Mouse (Mus musculus): ENCODE results near the gene Stxbp5. TPM values are rescaled to one million over a fixed set of nuclear protein-coding genes. Genes with fewer than 3 reads are reported as not detected.

The Stxbp5 gene
- total RNA-seq, 2 experiments from 2014 or later: 19.2 to 27.7 TPM

GRCm38 (mm10) chr10:9785651-9786050 lies 115.2 kb downstream of the Stxbp5 start:
- ATAC-seq (replicated peaks; ENCODE audit: low FRiP score, poor library complexity, severe bottlenecking): no peak

GRCm38 (mm10) chr10:9779864-9780263 lies 121.0 kb downstream of the Stxbp5 start:
- ATAC-seq (replicated peaks; ENCODE audit: low FRiP score, poor library complexity, severe bottlenecking): no peak

- no peak for ATAC-seq (replicated peaks; ENCODE audit: low FRiP score, poor library complexity, severe bottlenecking)
Measured at GRCm38 (mm10) chr10:9770261-9770660, 130.6 kb downstream of the Stxbp5 start.

GRCm38 (mm10) chr10:9763831-9764230 lies 137.0 kb downstream of the Stxbp5 start:
- ATAC-seq (replicated peaks; ENCODE audit: low FRiP score, poor library complexity, severe bottlenecking): no peak

- no peak for ATAC-seq (replicated peaks; ENCODE audit: low FRiP score, poor library complexity, severe bottlenecking)
Measured at GRCm38 (mm10) chr10:9760264-9760663, 140.6 kb downstream of the Stxbp5 start.

GRCm38 (mm10) chr10:9756546-9756945 lies 144.3 kb downstream of the Stxbp5 start:
- no peak for ATAC-seq (replicated peaks; ENCODE audit: low FRiP score, poor library complexity, severe bottlenecking)

GRCm38 (mm10) chr10:9754893-9755541 lies 145.9 kb downstream of the Stxbp5 start:
- no peak for ATAC-seq (replicated peaks; ENCODE audit: low FRiP score, poor library complexity, severe bottlenecking)

- no peak for ATAC-seq (replicated peaks; ENCODE audit: low FRiP score, poor library complexity, severe bottlenecking)
Measured at GRCm38 (mm10) chr10:9733861-9734260, 167.0 kb downstream of the Stxbp5 start.

- ATAC-seq (replicated peaks; ENCODE audit: low FRiP score, poor library complexity, severe bottlenecking): no peak
Measured at GRCm38 (mm10) chr10:9732065-9732749, 168.7 kb downstream of the Stxbp5 start.

- no peak for ATAC-seq (replicated peaks; ENCODE audit: low FRiP score, poor library complexity, severe bottlenecking)
Measured at GRCm38 (mm10) chr10:9722519-9723303, 178.2 kb downstream of the Stxbp5 start.

- ATAC-seq (replicated peaks; ENCODE audit: low FRiP score, poor library complexity, severe bottlenecking): no peak
Measured at GRCm38 (mm10) chr10:9720027-9720426, 180.9 kb downstream of the Stxbp5 start.

GRCm38 (mm10) chr10:9718086-9718485 lies 182.8 kb downstream of the Stxbp5 start:
- ATAC-seq (replicated peaks; ENCODE audit: low FRiP score, poor library complexity, severe bottlenecking): no peak

Other genes with a start within 250 kb of the Stxbp5 start
- gene Samd5, start 225.9 kb downstream of the Stxbp5 start, total RNA-seq (2015; ENCODE audit: low replicate concordance): not detected in 2 replicates
- gene Samd5, start 225.9 kb downstream of the Stxbp5 start, total RNA-seq (2017; ENCODE audit: low replicate concordance): not detected in 2 replicates